Mouse (Mus musculus) lung, postnatal 0 days (tissue): Measurements from ENCODE around the gene Igbp1b. TPM values are rescaled to one million over a fixed set of nuclear protein-coding genes. Genes with fewer than 3 reads are reported as not detected.

Experiments used
- ATAC-seq: fragments of 200-750 bp; cut with Nextera tagmentation; 2 replicates; pipeline ENCODE4 v1.8.0; 2017; ENCODE audit warnings: moderate library complexity
- DNase-seq: peaks from one replicate; pipeline ENCODE4 v3.0.0-alpha.2; 2016; ENCODE audit warnings: low spot score
- H3K27ac ChIP-seq: fragments of 300-500 bp; sonication (generic); 2 replicates; pipeline ENCODE4 v1.5.1; 2014; ENCODE audit warnings: antibody characterized with exemption, mild to moderate bottlenecking, low read length, mixed read lengths
- H3K27me3 ChIP-seq: fragments of 300-500 bp; sonication (generic); replicated peaks from 2 replicates; pipeline ENCODE4 v1.6.1; 2014; ENCODE audit warnings: low read length, mixed read lengths; ENCODE audit not compliant: insufficient read depth
- H3K36me3 ChIP-seq: fragments of 300-500 bp; sonication (generic); 2 replicates; pipeline ENCODE4 v1.6.1; 2014; ENCODE audit warnings: low read length, mixed read lengths; ENCODE audit not compliant: insufficient read depth
- H3K4me1 ChIP-seq: fragments of 300-500 bp; sonication (generic); 2 replicates; pipeline ENCODE4 v1.6.1; 2014; ENCODE audit warnings: antibody characterized with exemption, low read depth, low read length, mixed read lengths; ENCODE audit not compliant: insufficient read depth
- H3K4me2 ChIP-seq: fragments of 300-500 bp; sonication (generic); replicated peaks from 2 replicates; pipeline ENCODE4 v1.6.1; 2014; ENCODE audit warnings: low read depth, mild to moderate bottlenecking, low read length, moderate library complexity, mixed read lengths
- H3K4me3 ChIP-seq: fragments of 300-500 bp; sonication (generic); 2 replicates; pipeline ENCODE4 v1.5.1; 2014; ENCODE audit warnings: low read depth, low read length
- H3K9ac ChIP-seq: fragments of 300-500 bp; sonication (generic); replicated peaks from 2 replicates; pipeline ENCODE4 v1.6.1; 2014; ENCODE audit warnings: low read depth, mild to moderate bottlenecking
- H3K9me3 ChIP-seq: fragments of 300-500 bp; sonication (generic); 2 replicates; pipeline ENCODE4 v1.6.1; 2016; ENCODE audit warnings: low read length, mixed read lengths
- CTCF ChIP-seq: IDR thresholded peaks from 2 replicates; pipeline ENCODE4 v1.5.1; 2016; ENCODE audit warnings: antibody characterized with exemption, mild to moderate bottlenecking
- EP300 ChIP-seq: IDR thresholded peaks from 2 replicates; pipeline ENCODE4 v1.6.1; 2016; ENCODE audit warnings: antibody characterized with exemption, mild to moderate bottlenecking, control low read depth
- WGBS: fragments of 180-500 bp; shearing (Covaris S2); extraction: QIAGEN DNeasy Blood & Tissue Kit; methylation state at CpG from one replicate; pipeline ENCODE4 v1.1.7; 2014; 5-methylcytosine and 5-hydroxymethylcytosine counted together
- polyA plus RNA-seq: library from polyadenylated mRNA; unstranded; fragments of >200 nt; fragmentation: Nextera tagmentation; extraction: Ambion mirVana; gene quantifications from 2 replicates; pipeline ENCODE4 v1.2.1, GENCODE M21; 2015

Igbp1b gene
- polyA plus RNA-seq, 1 experiment from 2014 or later: not detected

- Histone ChIP-seq H3K9me3 (no peaks in the 10 kb centered on the region), H3K36me3 (no peaks in the 10 kb centered on the region), H3K9ac (no peak overlapping the region), H3K27me3 (no peaks in the 10 kb centered on the region), H3K27ac (no peak overlapping the region), H3K4me3 (no peak overlapping the region), H3K4me2 (no peak overlapping the region), H3K4me1 (no peaks in the 10 kb centered on the region)
- TF ChIP-seq CTCF: no peak
- TF ChIP-seq EP300: no peak
- no peak for DNase-seq
- no peak for ATAC-seq
- 78% methylated on average over 3 of the region's 3 CpGs for WGBS
Observed at GRCm38 (mm10) chr6:138618396-138618795, 39.9 kb downstream of the Igbp1b start.

Other genes starting within 250 kb of the Igbp1b start
- 0.16 and 0.30 TPM in 2 replicates for gene Lmo3, start 76.6 kb downstream of the Igbp1b start, polyA plus RNA-seq